Mouse (Mus musculus) B cell, adult 2 months (primary cell): ENCODE results near the gene Pnmt.
"Not testable (repeated sequence)": the region's sequence is repeated elsewhere in the genome, so short reads cannot be mapped to it uniquely, and the experiment has no call there.

Experiments
- DNase-seq, 2 experiments: peaks; one replicate each; pipeline ENCODE4 v3.0.0; 2022

The Pnmt gene

DNA sequence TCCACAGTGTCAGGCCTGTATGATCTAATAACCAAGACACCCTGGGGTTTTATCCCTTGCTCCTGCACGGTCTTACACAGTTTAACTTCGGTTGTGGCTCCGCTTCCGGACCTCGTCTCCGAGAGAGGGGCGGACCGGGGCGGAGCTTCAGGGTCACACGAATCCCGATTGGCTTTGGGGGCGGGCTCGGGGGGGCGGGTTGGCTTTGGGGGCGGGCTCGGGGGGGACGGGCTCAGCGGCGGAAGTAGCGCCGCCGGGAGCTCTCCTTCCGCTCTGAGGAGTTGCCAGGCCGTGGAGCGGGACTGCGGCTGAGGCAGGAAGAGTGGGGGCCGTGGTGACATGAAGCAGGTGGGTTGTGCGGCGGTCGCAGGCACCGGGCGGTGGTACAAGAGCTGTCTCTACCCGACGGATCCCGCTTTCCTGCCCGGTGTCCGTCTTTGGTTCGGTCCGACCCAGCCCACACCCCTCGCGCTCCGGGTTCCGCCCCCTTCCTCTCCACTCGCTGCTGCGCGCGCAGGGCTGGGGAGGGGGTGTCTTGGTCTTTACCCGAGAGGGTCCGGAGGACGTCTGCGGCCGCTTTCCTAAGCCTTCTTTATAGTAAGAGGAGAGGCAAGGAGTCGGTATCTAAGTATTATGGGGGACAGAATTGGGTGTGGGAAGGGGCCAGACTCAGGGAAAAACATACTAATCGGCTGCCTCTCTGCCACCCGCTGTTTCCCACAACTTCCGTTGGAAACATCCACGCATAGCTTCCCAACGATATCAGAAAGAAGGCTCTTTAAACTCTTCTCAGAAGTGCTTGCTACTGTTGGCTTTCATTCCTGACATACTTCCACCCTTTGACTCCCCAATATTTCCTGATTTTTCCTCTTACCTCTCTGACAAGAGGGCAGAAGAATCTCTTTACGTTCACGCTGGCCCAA lies 27.8 kb upstream of the Pnmt start, which contains the start of gene Stard3:
TSS of gene Stard3 (plus strand) at position 208 of the 923 bp plus-strand sequence.
- peak; percentile 94 to 95 for DNase-seq

DNA sequence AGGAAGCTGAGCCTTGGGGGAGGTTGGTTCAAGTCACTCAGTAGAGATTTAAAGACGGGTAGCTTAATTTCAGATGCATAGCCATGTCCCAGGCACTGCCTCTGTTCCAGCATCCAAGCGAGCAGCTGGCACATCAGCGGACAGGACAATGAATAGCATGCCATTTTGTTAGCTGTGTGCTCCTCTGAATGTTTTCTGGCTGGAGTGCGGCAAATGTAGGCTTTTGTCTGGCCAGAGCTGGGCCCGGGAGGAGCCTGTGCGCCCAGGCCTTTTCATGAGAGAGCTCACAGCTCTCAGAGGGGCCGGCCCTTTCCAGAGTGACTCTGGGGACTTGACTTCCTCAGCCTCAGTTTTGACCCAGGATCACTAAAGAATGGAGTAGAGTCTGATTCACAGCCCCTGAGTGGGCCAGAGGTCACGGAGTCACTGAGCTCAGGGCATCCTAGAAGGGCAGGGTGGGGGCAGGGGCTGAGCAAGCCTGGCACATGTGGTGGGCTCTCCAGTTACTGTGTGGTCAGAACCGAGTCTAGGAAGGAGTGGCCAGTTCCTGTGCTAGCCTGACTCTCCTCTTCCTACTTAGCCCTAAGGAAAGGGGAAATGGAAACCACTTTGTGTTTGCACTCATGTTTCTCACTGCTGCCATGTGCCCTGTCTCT lies 25.3 kb upstream of the Pnmt start:
- no peak for DNase-seq

DNA sequence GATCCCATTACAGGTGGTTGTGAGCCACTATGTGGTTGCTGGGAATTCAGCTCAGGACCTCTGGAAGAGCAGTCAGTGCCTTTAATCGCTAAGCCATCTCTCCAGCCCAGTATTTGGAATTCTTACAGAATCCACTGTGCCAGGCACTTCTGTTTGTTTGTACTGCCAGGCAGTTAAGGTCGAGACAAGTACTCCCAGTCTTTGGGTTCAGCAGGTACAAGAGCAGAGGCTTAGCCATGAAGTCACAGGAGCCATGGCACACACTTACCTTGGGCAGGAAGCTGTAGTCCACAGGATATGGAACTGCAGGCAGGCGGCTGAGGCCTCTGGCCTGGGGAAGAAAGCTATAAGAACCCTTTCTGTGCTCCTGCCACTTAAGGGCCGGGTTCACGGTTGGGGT lies 22.4 kb upstream of the Pnmt start:
- no peak for DNase-seq

DNA sequence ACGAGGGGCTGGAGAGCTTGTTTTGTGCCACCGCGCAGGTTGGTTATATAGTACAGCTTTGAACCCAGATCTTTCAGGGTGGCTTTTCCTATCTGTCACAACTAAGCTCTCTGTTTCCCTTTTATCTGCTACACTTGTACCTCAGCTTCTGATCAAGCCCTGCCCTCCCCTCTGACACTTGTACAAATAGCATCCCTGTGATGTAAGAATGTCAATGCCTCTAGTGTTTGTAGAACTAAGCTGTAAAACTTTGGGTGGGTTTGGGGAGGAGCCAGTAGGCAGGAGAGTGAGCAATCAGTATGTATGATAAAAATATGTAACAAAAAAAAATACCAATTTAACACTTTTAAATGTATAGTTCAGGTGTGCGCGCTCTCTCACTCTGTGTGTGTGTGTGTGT lies 21.8 kb upstream of the Pnmt start:
- DNase-seq, result no peak

DNA sequence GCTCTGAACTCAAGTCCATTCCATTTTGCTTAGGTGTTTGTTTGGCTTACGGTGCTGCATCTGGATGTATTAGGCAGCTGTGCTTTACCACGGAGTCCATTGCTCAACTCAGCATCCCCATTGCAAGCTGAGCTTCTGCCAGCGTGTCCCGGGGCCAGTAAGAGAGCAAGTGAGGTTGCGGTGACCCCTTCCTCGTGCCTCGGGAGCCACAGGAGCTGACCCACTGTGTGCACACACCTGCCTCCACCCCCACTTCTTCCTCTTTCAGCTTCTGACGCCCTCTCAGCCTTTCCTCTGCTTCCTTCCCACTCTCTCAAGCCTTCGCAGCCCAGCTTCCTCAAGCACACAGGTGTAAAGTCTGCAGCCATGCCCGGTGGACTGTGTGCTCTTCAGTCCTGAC lies 20.0 kb upstream of the Pnmt start:
- DNase-seq, result no peak

DNA sequence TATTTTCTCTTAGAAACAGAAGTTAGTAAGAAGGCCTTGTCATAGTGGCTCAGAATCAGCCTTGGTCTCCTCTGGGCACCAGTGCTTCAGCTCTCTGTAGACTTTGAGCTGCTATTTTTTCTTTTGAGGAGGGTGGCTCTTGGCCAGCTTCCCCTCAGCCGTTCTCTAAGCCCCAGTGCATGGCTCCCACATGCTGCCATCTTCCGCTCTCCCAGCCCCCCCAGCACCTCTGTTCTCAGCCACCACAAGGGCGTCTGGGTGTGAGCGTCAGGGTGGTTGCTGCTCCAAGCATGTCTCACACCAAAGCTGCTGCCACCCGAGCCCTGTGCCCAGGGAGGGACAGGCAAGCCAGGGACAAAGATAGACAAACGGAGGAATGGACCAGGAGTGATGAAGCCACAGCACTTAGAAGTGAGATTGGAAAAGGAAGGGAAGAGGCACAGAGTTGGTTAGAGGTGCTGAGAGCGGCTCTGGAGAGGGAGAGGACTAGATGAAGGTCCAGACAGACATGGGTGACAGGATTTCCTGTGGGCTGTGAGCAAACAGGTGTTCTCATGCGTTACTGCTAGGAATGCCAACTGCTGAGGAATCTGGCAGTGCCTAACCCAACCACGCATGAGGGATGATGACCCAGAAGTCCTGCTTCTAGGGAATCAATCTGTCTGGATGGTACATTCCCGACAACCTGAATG lies 18.9 kb upstream of the Pnmt start:
- no peak for DNase-seq

DNA sequence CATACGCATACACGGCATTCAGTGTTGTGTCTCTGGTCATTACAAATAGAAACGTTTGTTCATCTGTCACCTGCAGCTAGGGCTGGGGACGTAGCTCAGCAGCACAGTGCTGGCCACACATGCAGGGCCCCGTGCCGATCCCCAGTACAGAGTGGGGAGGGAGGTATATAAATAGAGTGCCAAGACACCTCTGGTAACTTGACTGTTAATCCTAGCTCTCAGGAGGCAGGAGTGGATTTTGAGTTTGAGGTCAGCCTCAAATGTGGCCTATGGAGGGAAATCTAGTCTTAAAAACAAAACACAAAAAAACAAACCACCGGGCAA lies 18.4 kb upstream of the Pnmt start:
- no peak for DNase-seq

DNA sequence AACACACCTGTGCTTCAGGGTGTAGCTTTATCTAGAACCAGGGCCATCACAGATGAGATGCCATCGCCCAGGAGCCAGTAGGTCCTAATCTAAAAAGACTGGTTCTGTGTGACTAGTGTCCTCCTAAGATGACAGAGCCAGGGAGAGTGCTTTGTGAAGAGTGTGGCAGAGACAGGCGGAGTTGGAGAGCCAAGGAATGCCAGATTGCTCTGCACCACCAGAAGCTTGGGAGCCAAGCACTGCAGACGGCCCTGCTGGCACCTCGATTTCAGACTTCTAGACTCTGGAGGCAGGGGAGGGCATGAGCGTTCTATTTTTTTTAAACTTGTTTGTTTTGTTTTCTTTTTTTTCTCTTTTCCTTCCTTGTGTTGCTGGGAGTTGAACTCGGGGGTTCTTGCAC lies 16.9 kb upstream of the Pnmt start:
- no peak for DNase-seq

DNA sequence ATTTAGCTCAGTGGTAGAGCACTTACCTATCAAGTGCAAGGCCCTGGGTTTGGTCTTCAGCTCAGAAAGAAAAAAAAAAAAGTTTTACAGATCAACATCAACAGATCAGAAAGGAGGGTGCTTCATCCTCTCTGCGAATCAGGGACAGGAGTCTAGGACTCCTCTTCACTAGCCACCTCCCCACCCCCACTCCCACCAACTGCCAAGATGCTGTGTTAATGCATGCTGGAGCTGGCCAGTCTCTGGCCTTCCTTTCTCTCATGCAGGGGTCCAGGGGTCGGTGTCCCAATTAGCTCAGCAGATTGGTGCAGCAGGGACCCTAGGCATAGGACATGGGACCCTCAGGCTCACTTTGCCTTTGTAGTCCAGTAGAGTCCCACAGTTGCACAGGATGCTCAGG lies 15.7 kb upstream of the Pnmt start:
- DNase-seq, result no peak

DNA sequence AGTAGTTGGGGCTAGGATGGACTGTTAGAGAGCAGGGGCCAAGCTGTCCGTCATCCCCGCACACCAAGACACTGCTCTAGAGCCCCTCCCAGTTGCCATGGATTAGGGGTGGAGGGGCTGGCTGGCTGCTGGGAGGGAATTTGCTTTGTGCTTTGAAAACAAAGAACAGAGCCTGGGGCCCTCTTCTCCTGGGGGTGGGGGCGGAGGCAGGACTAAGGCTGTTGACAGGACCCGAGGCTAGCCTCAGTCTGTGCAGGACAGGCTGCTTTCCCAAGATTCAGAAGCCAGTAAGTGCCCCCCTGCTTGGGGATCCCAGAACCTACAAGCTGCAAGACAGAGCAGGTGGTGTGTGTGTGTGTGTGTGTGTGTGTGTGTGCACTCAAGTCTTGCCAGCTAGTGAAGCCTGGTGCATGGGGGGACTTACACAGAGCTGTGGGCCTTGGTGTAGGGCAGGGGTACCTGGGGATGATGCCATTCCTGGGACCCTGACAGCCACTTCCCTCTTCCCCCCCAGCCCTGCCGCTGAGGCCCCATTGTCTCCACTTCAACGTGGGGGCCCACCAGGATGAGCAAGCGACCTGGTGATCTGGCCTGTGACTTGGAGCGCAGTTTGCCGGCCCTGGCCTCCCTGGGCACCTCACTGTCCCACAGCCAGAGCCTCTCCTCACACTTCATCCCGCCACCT lies 14.6 kb upstream of the Pnmt start:
- DNase-seq, result no peak

DNA sequence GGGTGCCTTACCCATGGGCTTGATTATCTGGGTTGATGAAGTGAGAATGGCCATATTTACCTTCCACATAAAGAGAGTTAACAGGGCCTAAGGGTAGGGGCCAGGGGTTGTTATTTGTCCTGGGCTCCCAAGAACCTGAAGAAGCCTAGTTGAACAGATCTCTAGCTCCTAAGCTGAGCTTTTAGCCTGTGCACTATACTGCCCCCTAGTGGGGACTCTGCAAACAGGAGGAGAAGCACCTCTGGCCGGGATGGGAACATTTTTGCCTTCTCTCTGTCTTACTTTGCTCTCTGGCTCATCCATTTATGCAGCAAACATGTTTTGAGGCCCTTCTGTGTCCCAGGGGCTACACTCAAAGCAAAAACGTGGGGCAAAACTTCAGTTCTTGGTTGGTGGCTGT lies 13.8 kb upstream of the Pnmt start:
- peak; percentile 78 for DNase-seq

DNA sequence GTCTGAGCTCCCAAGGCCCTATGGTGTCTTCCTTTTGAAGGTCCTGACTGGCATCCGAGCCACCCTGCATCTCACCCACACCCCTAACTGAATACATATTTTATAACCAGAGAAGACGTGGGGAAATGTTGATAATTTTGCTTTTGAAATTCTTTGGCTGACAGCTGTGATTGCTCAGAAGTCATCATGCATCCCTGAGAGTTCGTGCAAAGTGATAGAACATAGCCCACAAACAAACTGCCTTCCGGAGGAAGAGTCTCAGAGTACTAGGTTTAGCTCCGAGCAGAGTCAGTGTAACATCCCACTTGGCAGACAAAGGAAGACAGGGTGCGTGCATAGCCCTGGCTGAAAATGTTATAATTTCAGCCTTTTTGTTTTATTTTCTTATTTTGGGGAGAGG lies 13.0 kb upstream of the Pnmt start:
- no peak for DNase-seq

DNA sequence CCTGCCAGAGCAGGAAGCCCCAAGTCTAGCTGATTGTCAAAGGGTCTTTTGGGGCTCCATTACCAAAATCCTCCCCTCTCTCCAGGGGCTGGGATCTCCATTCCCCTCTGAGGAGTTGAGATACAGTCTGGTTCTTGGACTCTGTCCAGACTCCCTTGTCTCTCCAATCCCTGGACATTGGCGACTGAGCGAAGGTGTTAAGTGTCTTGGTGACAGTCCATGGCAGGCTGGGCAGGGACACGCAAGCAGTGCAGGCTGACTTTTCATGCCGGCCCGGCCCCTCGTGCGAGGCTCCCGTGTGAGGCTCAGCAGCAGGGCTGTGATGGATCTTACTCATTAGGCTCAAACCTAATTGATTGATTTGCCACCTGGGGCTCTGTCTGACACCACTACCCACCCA lies 12.0 kb upstream of the Pnmt start:
- no peak for DNase-seq

DNA sequence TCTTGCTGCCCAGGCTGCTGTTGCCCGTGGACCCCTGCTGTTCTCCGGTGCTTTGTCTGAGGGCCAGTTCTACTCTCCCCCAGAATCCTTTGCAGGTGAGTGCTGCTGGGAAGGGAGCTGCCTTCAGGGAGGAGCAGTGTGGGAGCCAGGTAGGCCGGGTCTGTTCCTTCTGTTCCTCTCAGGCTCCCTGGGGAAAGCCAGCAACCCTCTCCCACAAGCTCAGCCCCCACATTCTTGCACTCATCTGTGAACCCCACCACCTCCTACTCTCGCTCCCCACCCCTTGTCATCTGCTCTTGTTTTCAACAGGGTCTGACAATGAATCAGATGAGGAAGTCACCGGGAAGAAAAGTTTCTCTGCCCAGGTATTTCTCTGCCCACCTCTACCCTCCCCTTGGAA lies 9.5 kb upstream of the Pnmt start:
- DNase-seq, result no peak

DNA sequence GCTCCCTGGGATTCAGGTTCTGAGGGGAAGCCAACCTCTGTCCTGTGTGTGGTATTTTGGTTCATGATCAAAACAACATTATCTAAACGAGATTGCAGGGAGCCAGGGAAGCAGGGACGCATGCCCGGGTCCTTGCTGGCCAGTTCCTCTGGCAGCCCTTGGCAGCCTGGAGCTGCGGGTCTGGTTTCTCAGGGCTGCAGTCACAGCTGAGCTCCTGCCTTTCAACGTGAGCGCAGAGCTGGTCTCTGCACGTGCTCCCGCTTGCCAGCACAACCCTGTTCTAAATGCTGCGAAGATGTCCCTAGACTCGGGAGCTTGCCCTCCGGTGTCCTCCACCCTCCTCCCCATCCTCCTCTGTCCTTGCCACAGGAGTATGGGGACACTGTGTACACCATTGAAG lies 8.5 kb upstream of the Pnmt start:
- DNase-seq, result no peak

DNA sequence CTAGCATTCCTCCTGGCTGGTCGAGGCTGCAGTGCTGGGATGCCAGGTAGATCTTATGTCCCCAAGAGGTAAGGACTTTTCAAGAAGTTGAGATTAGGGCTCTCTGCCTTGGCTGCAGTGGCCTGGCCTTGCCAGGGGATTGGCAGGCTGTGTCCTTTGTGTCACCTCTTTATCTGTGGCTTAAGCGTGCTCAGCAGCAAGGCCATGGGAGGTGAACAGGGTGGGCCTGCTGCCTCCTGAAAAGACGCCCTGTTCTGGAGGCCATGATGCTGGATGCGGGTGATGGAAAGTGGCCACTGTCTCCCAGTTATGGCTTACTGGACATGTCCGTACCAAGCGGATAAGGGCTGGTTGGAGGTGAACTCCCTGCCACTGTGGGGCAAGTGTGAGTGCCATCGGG lies 6.9 kb upstream of the Pnmt start:
- DNase-seq, result no peak

DNA sequence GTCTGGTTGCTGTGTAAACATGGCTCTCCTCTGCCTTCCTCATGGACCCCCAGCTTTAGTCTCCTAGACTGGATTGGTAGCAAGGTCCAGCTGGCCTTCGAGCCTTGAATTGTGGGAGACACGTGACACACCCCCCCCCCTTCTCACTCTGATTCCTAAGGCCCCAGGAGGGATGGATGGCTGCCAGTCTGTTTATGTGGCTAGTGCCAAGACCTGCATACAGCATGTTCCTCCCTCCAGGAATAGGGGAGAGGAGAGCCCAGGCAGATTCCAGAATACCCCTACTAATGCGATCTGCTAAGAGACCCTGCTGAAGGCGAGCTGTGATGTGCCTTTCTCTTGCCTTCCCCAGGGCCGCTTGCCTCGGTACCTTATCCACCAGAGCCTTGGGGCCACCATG lies 6.1 kb upstream of the Pnmt start:
- no peak for DNase-seq

DNA sequence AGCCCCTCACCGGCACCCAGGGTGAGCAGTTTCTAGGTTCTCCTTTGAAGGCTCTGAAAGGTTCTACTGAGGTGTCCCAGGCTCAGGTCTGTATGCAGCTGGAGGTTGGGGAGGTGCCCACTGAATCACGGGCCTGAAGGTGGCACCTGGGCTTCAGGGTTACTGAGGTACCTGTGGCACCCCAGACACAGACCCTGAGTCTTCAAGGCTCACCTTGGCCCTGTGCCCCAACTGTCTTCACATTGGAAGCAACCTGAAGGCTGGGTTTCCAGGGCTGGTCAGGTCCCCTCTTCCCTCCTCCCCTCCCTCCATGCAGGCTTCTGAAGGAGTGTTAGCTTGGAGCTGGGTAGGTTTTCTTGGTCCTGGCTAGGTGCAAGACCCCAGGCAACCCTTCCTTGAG lies 4.6 kb upstream of the Pnmt start:
- no peak for DNase-seq

DNA sequence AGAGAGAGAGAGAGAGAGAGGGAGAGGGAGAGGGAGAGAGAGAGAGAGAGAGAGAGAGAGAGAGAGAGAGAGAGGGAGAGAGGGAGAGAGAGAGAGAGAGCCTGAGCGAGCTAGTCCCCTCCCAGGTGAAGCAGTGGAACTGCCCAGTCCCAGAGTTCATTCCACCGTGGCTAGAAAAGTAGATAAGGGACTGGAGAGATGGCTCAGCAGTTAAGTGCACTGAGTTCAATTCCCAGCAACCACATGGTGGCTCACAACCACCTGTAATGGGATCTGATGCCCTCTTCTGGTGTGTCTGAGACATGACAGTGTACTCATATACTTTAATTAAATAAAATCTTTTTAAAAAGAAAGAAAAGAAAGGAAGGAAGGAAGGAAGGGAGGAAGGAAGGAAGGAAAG lies 3.8 kb upstream of the Pnmt start:
- not testable (repeated sequence) for DNase-seq

DNA sequence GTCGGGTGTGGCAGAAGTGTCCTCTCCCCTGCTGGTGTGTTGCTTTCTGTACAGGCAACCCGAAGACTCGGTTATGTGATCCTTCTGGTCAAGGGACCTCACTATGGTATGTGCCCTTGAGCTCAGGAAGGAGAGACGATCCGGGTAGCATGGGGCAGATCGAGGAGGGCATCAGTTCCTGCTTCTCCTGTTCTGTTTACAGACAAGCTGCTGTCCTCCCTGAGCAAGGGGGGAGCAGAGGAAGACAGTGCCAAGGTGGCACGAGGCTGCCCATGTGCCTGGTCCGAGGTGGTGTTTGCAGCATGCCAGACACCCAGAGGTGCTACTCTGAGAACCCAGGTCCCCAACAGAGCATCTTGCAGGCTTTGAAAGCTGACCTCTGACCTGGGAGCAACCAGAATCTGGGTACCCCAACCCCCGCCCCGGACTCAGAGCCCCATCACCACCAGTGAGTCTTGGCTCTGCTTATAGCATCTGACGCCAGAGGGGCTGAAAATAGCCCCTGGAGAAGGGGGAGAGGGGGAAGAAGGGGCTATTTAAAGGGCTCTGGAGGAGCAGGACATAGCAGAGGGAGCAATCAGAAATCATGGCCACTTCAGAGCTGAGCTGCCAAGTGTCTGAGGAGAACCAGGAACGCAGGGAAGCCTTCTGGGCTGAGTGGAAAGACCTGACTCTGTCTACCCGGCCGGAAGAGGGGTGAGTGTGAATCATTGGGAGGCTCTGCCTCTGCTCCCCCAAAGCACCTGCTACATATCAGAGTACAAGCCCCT lies 2.8 kb upstream of the Pnmt start, which contains the start of gene Tcap:
TSS of gene Tcap (plus strand) at position 551 of the 770 bp plus-strand sequence.
- DNase-seq, result no peak

DNA sequence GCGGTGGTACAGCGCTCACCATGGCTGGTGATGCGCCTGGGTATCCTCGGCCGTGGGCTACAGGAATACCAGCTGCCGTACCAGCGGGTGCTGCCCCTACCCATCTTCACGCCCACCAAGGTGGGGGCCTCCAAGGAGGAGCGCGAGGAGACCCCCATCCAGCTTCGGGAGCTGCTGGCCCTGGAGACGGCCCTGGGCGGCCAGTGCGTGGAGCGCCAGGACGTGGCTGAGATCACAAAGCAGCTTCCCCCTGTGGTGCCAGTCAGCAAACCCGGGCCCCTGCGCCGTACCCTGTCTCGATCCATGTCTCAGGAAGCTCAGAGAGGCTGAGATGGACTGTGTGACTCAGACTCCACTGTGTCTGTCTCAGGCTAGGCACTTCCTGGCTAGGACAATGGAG lies 2.0 kb upstream of the Pnmt start:
- no peak for DNase-seq
